Comparison of ENCODE assay signal across 8 mouse cellular contexts in genomic region chr1:143916587-143916986, GRCm38 (mm10).
DNase-seq lines count a peak whose midpoint lies in the region; ATAC-seq and TF ChIP-seq lines count a peak whose summit lies in the region.

No protein-coding gene starts in this region.

- H3K27me3 ChIP-seq in kidney, embryonic 14.5 days (ENCODE audit: control insufficient read depth, insufficient read depth, low read length) = no peaks in the 10 kb centered on the region

- no peak for TF ChIP-seq CTCF in lung, adult 2 months (IDR thresholded peaks at IDR 0.05; ENCODE audit: insufficient read depth, low read length)

- no peak for ATAC-seq in kidney, embryonic 14.5 days (ENCODE audit: low FRiP score, low TSS enrichment)
- peak; percentile 72 for ATAC-seq in megakaryocyte, adult 5-6 weeks (ENCODE audit: poor library complexity, severe bottlenecking)

- no peaks in the 10 kb centered on the region for H3K36me3 ChIP-seq in kidney, embryonic 14.5 days (ENCODE audit: control insufficient read depth, insufficient read depth, low read length)

- no peak for TF ChIP-seq POLR2A in lung, adult 2 months (IDR thresholded peaks at IDR 0.05; ENCODE audit: borderline replicate concordance, extremely low read depth, low read depth, low read length)

- WGBS in lung, adult 2 months = 37% methylated on average over 9 of the region's 9 CpGs
- WGBS in kidney, embryonic 14.5 days = 66% methylated on average over 9 of the region's 9 CpGs

- H3K27ac ChIP-seq in kidney, embryonic 14.5 days (ENCODE audit: low read depth, low read length) = peak overlapping the region; percentile 24; the same call in 1 of the 2 replicates

- H3K9ac ChIP-seq in kidney, embryonic 14.5 days (ENCODE audit: low read depth, low read length) = no peak overlapping the region

- DNase-seq in lung, adult 18-20 months = peak; percentile 23 to 52
- no peak for DNase-seq in lung, adult 2 months
- peak; percentile 66 for DNase-seq in thymus, postnatal 25 days
- no peak for DNase-seq in embryo, embryonic 10.5 days (ENCODE audit: low spot score)
- no peak for DNase-seq in right cerebral cortex, adult 2 months (ENCODE audit: low spot score in 2 of 2)
- no peak for DNase-seq in urinary bladder, postnatal 10 days (ENCODE audit: low spot score)

- H3K4me1 ChIP-seq in lung, adult 2 months (ENCODE audit: control insufficient read depth, insufficient read depth, low read length) = peaks cover 12% of the 10 kb centered on the region
- H3K4me1 ChIP-seq in kidney, embryonic 14.5 days (ENCODE audit: control insufficient read depth, insufficient read depth, low read length) = no peaks in the 10 kb centered on the region

- no peak overlapping the region for H3K4me2 ChIP-seq in kidney, embryonic 14.5 days (replicated peaks; ENCODE audit: low read depth, low read length)

- H3K4me3 ChIP-seq in lung, adult 2 months (replicated peaks; ENCODE audit: extremely low read depth, low read depth, low read length) = no peak overlapping the region
- H3K4me3 ChIP-seq in kidney, embryonic 14.5 days (ENCODE audit: low read length) = no peak overlapping the region

- H3K9me3 ChIP-seq in kidney, embryonic 14.5 days (ENCODE audit: control insufficient read depth, low read length) = no peaks in the 10 kb centered on the region

Comparison
In these comparisons a context has a peak if more than half of its experiments do, and no peak if none do; other contexts are left out.
1. DNase-seq: peak in lung, adult 18-20 months (2 of 2) and thymus, postnatal 25 days (single experiment); none in lung, adult 2 months (single experiment), embryo, embryonic 10.5 days (single experiment), right cerebral cortex, adult 2 months (0 of 2) and urinary bladder, postnatal 10 days (single experiment).